Mouse (Mus musculus) liver, adult (tissue): ENCODE measurements around the gene Lrp2bp.
A peak's percentile ranks its signal among the peaks of the same experiment; 100 is the strongest.

Experiments used
- GATA4 ChIP-seq: IDR thresholded peaks from 2 replicates; pipeline ENCODE4 v1.6.1; 2014; ENCODE audit warnings: mild to moderate bottlenecking, low read length; ENCODE audit not compliant: insufficient replicate concordance

Lrp2bp gene

DNA sequence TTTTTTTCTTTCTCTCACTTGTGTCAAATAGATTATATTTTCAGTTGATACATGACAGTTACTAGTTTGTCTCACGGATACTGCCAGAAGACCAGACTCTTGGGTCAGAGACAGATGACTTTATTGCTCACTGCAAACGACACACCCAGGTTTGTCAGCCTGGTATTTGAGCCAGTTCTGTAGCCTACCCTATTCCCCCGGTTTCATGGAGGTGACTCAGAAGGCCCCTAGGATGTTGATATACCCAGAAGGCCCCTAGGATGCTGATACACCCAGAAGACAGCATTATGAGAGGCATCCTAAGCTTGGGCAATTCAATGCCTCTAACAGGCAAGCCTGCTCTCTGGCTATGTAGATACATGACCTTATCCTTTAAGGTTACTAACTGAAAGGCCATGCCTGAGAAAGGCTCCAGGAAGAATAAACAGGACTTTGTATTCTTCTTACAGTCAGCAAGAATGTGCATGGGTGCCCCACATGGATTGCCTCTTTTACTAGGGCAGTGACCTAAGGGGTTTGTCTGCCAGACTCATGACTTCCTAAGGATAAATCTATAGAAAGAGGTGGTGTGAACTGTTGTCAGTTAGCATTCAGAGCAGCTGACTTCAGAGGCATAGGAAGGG, 8.1 kb downstream of the Lrp2bp start:
- no peak for TF ChIP-seq GATA4

DNA sequence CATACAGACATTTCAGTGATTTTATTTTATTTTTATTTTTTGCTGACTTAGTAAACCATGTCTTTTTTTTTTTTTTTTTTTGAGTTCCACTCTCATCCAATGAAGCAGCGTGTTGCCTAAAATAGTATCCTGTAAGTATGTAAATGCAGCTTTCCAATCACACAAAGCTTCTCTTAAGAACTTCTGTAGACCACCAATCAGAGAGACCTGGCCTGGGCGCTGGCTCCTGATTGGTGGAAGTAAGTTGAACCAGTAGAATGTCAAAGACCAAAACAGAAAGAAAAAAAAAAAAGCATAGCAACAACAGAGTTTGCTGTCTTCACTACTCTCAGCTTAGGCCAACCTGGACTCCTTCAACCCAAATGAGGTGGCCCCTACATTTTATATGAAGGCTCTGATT, 11.2 kb downstream of the Lrp2bp start:
- TF ChIP-seq GATA4, result no peak

DNA sequence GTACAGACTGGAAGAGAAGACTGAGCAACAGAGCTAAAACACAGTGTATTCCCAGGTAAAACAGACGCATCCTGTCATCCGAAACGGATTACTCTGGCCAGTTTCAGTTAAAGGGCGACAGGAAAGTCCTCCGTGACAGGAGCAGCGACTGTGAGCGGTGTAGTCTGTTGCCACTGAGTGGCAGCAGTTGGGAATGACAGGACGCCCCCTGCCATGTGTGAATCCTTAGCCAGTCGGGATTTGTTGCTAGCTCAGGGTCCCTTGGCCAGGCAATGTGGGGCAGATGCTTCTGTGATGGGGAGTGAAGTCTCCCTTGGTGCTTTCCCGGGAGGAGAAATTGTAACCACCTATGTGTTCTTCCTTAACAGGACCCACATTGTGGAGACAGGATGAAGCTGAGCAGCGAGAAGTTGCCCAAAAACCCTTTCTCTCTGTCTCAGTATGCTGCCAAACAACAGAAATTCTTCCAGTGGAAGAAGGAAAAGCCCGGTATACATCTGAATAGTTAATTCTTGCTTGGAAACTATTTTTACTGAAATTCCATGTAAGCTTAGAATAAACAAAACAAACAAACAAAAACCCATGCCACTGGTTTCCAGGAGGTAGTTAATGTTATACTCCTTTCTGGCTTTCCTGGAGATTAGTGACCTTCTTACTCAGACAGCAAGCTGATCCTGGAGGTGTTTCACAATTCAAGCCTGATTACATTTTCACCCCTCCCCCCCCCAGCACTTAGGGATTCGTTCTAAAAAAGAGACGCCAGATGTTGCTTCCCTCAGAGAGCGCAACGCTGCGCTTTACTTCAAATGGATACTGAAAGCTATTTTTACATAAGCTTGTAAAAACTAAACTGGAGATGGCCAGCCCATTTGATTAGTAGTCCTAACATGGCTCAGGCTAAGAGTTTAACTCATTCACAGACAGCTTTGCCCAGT, 11.9 kb downstream of the Lrp2bp start:
- TF ChIP-seq GATA4, result no peak

DNA sequence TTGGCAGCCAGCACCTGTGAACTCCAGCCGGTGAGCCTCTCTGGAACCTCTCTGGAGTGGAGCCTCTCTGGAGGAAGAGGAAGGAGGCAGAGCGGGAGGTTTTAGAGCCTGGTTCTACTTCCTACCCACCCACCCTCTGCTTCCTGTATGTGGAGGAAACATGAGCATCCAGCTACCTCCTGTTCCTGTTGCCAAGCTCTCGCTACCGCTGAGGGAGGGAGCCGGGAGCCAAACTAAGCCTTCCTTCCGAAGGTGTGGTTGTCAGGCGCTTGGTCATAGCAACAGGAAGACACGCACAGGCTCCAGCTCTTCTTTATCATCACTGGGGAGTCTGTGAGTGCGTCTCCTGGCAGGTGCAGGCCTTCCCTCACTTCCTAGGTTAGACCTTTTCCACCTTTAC, 23.1 kb downstream of the Lrp2bp start:
- no peak for TF ChIP-seq GATA4

DNA sequence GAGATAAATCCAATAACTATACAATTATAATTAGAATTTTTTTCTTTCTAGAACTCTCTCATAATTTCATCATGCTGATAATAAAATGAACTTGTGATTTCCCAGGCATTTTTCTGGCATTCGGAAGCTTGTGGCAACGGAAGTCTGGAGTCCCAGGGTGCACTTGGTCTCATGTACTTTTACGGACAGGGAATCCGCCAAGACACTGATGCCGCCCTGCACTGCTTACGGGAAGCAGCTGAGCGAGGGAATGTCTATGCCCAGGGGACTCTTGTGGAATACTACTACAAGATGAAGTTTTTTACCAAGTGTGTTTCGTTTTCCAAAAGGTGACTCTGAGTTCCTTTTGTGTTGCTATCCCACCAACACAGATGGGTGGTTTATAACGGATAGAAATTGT, 23.7 kb downstream of the Lrp2bp start:
- no peak for TF ChIP-seq GATA4

DNA sequence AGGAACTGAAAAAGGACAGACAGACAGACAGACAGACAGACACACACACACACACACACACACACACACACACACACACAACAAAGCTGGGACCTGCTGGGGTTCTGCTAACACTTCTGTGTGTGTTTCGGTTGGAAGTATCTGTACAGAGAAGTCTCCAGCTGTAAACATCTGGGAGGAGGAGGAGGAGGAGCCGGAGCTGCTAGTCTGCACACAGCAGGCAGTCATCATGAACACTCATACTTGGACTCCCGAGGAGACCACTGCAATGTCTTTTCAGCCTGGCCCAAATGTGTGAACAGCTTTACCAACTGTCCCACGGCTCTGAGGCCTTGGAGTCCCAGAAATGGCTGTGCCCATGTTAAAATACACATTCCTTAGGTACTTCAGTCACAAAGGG, 25.3 kb downstream of the Lrp2bp start:
- no peak for TF ChIP-seq GATA4

DNA sequence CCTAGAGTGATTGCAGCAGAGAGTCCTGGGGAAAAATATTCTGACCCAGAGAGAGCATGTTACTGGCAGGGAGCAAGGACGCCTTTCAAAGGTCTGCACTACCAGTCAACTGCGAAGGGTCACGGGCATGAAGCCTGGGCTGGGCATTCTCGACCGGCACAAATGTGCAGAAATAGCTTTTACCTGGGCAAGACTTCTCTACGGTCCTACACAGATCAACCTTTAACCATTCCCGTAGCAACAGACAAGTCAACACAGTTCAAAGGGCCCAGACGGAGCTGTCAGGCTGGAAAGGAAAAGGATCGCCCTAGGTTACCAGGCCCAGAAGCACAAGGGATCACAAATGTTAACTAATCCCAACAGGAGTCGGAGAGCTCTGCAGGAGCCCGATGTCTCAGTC, 37.1 kb downstream of the Lrp2bp start:
- no peak for TF ChIP-seq GATA4

DNA sequence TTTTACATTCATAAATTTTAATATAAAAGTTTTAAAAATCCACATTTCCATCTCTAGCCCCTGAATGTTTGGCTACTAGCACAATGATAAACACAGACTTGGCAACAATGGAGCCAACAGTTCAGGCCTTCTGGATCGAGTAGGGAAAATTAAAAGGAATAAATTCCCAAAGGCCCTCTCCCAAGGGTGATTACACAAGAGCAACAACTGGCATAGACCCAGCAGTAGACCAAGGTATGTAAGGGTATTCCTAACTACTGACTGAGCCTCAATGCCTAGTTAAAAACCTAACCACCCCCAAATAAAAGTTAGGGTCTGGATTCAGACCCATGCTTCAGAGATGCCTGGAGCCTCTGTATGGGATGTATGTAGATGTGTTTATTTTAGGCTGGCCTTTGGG, 40.6 kb downstream of the Lrp2bp start:
- no peak for TF ChIP-seq GATA4

DNA sequence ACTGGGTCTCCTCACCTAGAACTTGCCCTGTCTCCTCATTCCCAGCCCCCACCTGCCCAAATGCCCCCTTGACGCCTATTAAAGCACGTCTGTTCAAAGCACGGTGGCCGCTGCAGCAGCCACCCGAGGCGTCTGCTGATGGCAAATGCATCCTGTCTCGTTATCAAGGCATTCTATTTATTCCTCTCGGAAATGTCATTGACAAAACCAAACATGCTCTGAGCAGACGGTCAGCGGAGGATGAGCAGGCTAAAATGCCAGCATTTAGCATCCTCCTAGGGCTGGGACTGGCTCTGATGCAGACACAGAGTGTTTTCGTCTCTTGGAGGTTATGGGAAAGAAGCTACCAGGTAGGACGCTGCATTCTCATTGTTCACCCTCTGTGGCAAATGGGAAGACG, 41.2 kb downstream of the Lrp2bp start:
- peak; percentile 26; the same call in 1 of the 2 replicates for TF ChIP-seq GATA4

DNA sequence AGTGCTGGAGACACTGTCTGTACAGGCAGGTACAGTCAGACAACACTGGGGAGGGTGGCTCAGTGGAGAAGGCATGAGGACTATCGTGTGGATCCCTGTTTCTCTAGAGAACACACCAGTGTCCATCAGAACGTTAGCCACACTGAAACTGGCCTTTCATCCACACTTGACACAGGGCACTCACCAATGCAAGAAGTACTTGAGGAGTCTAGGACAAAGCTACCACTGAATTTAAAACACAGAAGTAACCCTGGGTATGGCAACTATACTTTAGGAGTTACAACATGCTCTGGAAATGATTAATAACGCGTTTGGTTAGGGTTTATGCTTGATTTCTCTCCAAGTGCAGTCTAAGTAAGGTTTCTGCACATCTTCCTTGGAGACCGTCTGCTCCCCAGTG, 73.7 kb downstream of the Lrp2bp start:
- no peak for TF ChIP-seq GATA4

DNA sequence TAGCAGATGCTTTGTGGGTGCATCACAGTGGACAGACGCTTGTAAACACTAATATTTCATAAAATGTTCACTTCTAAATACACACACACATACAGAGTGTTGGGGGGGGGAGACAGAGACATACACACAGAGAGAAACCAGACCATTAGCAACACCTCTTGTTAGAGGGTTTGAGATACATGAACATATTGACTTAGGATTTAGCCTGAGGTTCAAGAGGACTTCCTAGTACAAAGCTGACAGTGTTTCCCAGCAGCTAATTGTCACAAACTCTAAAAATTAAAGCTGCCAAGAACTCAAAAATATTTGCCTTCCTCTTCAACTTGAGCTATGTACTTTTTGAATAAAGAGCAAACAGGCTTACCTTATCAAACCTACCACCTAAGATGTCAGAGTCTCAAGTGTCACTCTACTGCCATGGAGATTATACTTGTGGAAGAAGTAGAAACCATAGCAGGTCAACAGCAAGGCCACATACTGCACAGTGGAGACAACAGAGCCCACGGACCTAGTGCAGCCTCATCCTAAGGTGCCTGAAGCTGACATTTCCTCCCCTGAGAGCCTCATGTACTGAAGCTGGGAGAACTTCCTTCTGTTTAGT, 74.5 kb downstream of the Lrp2bp start:
- TF ChIP-seq GATA4, result no peak

DNA sequence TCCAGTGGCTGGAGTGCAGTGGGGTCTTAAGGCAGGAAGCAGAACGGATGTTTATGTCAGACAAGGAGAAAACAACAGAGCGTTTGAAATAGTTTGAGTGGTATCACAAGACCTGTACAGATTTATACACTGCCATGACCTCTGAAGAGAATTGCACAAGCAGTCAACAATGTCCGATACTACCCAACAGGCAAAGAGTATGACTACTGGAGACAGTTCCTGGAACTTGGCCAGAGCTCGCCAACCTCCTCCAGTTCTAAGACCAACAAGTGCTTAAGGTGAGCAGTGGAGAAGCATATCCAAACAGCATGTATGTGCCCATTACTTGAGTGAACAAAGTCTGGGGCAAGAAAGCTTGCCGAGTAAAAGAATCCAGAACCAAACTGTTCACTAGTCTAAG, 76.1 kb downstream of the Lrp2bp start:
- no peak for TF ChIP-seq GATA4

DNA sequence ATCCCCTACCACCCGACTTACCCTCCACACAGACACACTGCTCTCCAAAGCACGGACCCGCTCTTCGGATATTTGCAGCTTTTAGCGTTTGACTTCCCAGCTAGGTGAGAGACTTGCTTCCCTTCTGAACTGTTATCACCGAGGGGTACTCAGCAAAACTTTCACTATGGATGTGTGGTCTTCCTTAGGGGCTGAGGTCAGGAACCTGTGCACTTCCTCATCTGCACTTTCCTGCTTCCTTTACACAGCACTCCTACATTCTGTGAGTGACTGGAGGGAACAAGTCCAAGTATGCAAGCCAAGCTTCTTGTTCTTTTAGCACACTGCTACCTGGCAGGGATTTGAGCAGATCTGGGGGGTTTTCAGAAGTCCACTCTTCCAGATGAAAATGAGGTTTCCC, 79.8 kb downstream of the Lrp2bp start:
- TF ChIP-seq GATA4, result no peak
